Mouse (Mus musculus): Measurements from ENCODE around the gene B9d1. TPM values are rescaled to one million over a fixed set of nuclear protein-coding genes. Genes with fewer than 3 reads are reported as not detected.
A peak's percentile ranks its signal among the peaks of the same experiment; 100 is the strongest.

Gene B9d1
- polyA plus RNA-seq, 1 experiment from 2014 or later = 44.4 TPM

DNA sequence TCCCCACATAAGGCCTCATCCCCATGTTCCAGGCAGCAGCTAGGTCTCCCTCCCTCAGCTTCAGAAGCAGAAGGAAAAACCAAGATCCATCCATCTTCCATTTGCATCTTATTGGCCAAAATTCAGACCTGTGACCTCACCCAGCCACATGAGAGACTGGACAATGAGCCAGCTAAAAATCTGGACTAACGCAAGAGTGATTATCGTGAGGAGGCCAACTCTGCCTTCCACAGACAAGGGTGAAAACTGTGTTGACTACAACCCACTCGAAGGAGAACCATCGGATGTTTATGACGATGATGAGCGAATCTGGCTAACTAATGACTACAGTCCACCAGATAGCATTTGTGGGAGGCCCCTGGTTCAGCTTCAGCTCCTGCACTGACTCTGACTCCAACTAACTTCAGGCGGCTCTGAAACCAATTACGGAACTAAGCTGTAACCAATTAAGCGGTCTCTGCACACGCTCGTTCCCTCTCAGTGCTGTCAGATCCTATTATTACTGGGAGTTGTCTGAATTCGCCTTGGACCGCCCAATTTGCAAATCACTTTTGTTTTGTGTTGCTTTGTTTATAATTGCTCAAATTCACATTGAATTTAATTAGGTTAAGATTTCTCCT is 21.6 kb upstream of the B9d1 start:
- H3K27ac ChIP-seq (replicated peaks) = peak overlapping the region; percentile 97
- H3K4me1 ChIP-seq = peaks cover 77% of the 10 kb centered on the region
- H3K36me3 ChIP-seq (replicated peaks) = peaks cover 21% of the 10 kb centered on the region
- H3K9me3 ChIP-seq = no peaks in the 10 kb centered on the region
- WGBS = 36% methylated on average over 13 of the region's 13 CpGs
- no peaks in the 10 kb centered on the region for H3K27me3 ChIP-seq (replicated peaks; ENCODE audit: low read depth, poor library complexity, severe bottlenecking)
- DNase-seq (ENCODE audit: low spot score) = peak; percentile 75
- H3K4me3 ChIP-seq = peak overlapping the region; percentile 18; the same call in 1 of the 2 replicates

DNA sequence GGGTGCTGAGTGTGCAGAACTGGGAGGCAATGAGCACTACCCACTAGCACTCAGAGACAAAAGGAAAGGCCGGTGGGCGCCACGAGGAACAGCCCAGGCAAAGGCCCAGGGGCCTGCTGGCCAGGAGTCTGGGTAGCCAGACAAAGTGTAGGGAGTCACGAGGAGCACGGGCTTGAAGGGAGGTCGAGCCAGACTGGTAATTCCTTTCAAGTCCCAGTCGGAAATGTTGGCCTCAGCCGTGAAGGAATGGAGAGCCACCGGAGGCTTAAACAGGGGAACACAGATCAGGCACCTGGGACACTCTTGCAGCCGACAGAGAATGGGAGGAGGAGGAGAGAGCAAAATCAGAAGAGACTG is 20.7 kb upstream of the B9d1 start:
- Histone ChIP-seq H3K27me3 (replicated peaks; ENCODE audit: low read depth, poor library complexity, severe bottlenecking) (no peaks in the 10 kb centered on the region), H3K4me1 (peaks cover 78% of the 10 kb centered on the region), H3K4me3 (peak overlapping the region; percentile 64), H3K9me3 (no peaks in the 10 kb centered on the region), H3K36me3 (replicated peaks) (peaks cover 30% of the 10 kb centered on the region), H3K27ac (replicated peaks) (peak overlapping the region; percentile 97)
- no peak for DNase-seq (ENCODE audit: low spot score)
- 9% methylated on average over 10 of the region's 10 CpGs for WGBS

DNA sequence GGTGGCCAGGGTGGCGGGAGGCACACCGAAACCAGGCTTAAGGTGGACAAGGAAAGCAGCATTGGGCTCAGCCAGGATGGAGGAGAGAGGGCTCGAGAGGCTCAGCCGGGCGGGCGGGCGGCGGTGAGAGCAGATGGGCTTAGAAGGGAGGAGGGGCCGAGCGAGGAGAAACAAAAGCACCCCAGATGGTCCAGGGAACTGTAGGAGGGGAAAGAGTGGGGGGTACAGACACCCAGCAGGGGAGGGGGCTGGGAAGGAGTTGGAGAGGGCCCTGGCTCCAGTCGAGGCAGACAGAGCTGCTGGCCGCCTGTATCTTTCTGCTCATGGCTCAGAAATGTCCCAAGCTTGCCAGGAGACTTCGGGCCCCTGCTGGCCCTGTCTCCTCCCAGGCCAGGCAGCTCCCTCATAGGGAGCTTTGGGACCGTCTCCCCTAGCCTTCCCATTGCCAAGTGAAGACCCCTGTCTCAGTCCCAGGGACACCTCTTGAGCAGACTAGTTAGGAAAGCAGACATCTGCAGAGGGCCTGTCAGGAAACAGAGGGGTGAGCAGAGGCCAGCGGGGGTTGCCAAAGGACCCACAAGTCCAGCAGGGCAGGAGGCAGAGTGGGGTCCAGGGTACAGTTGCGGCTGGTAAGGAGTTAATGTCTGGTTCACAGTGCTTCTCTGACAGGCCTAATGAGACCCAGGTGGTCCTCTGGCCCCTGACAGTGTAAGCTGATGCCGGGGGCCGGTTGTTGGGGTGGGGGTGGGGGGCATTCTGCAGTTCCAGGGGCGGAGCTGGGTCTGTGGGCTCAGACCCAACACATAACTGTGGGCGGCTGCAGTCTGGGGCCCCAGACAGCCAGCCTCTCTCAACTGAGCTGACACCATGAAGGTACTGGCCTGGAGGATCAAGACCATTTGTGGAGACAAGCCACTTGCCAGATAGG is 20.1 kb upstream of the B9d1 start, which contains the start of gene Mfap4:
Gene Mfap4, plus strand, starts transcription at position 819 of the 928 bp plus-strand sequence.
- peaks cover 36% of the 10 kb centered on the region for H3K36me3 ChIP-seq (replicated peaks)
- H3K4me1 ChIP-seq = peaks cover 83% of the 10 kb centered on the region
- 3% methylated on average over 20 of the region's 20 CpGs for WGBS

DNA sequence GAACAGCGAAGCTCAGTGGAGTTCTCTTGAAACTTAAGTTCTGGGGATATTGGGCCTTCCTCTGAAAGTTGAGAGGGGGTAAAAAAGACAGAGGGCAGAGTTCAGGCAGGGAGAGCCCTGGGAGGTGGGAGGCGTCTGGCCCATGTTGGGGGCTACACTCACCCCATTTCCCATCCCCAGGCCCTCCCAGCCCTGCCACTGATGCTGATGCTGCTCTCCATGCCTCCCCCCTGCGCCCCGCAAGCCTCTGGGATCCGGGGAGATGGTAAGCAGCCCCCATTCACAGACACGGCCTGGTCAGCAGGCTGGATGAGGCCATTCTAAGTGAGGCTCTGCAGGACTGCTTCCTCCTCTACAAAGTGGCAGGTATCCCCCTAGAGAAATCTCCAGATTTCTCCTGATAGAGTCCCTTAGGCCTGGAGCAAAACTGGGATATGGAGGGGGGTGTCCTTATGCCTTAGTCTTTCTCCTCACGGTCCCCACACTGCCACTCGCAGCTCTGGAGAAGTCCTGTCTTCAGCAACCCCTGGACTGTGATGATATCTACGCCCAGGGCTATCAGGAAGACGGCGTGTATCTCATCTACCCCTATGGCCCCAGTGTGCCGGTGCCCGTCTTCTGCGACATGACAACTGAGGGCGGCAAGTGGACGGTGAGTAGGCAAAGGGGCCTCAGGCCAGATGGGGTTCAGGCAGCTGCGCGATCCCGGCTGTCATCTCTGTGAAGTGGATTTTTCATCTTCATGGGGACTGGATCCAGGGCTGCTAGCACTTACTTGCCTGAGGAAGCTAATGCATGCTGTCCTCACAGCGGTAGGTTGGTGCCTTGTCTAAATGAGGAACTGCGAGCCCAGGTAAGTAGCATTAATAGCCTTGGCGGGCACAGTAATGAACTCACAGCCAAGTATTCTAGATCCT is 19.1 kb upstream of the B9d1 start:
- no peaks in the 10 kb centered on the region for H3K9me3 ChIP-seq
- no peaks in the 10 kb centered on the region for H3K27me3 ChIP-seq (replicated peaks; ENCODE audit: low read depth, poor library complexity, severe bottlenecking)

More for the DNA sequence above, 20.1 kb upstream of the B9d1 start, which contains the start of gene Mfap4:
- peak; percentile 95 for DNase-seq (ENCODE audit: low spot score)
- no peaks in the 10 kb centered on the region for H3K27me3 ChIP-seq (replicated peaks; ENCODE audit: low read depth, poor library complexity, severe bottlenecking)
- no peaks in the 10 kb centered on the region for H3K9me3 ChIP-seq
- H3K27ac ChIP-seq (replicated peaks) = peak within 1 kb of the TSS; percentile 97
- peak within 1 kb of the TSS; percentile 64 for H3K4me3 ChIP-seq

DNA sequence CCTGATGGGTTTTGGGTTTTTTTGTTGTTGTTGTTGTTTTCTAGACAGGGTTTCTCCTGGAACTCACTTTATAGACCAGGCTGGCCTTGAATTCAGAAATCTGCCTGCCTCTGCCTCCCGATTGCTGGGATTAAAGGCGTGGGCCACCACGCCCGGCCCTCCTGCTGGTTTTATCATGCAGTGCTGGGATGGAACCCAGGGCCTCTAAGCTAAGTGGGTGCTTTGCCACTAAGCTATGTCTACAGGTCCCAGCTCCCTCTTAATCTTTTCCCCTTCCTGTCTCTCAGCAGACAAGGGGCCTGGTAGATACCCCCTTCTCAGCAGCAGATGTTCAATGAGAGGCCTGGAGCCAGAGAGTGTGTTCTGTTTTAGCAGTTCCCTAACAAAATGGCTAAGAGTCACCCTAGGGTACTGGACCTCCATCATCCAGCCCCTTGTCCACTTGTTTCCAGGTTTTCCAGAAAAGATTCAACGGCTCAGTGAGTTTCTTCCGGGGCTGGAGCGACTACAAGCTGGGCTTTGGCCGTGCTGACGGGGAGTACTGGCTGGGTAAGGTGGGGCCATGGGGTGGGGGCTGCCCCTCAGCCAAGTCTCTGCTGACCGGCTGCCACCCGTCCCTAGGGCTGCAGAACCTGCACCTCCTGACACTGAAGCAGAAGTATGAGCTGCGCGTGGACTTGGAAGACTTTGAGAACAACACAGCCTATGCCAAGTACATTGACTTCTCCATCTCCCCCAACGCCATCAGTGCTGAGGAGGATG is 18.3 kb upstream of the B9d1 start:
- Histone ChIP-seq H3K9me3 (no peaks in the 10 kb centered on the region), H3K4me3 (peak overlapping the region; percentile 64), H3K4me1 (peaks cover 88% of the 10 kb centered on the region), H3K27me3 (replicated peaks; ENCODE audit: low read depth, poor library complexity, severe bottlenecking) (no peaks in the 10 kb centered on the region), H3K36me3 (replicated peaks) (peaks cover 54% of the 10 kb centered on the region), H3K27ac (replicated peaks) (peak overlapping the region; percentile 97)
- 91% methylated on average over 14 of the region's 14 CpGs for WGBS
- DNase-seq (ENCODE audit: low spot score) = no peak

More for the DNA sequence above, 19.1 kb upstream of the B9d1 start:
- DNase-seq (ENCODE audit: low spot score) = no peak
- H3K4me1 ChIP-seq = peaks cover 88% of the 10 kb centered on the region
- peak overlapping the region; percentile 64 for H3K4me3 ChIP-seq
- 43% methylated on average over 22 of the region's 22 CpGs for WGBS
- peak overlapping the region; percentile 97 for H3K27ac ChIP-seq (replicated peaks)
- peaks cover 46% of the 10 kb centered on the region for H3K36me3 ChIP-seq (replicated peaks)

DNA sequence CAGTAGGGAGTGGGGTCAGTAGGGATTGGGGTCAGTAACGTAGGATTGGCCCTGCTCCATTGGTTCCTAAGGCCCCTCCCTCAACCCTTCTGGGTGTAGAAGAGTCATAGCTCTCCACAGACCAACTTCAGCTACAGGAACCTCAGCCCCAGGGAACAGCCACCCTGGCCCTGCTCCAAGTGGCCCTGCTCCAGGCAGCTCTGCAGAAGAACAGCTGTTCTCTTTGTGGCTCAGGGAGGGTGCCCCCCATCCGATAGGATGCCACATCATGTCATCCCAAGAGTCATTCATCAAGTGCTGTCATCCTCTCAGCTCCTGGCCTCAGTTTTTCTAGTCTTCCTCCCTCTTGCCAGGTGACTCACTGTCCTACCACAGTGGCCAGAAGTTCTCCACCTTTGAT is 17.5 kb upstream of the B9d1 start:
- H3K9me3 ChIP-seq = 0 out of 2 replicates have a peak, but pooled peaks cover 3% of the 10 kb centered on the region
- H3K4me1 ChIP-seq = peaks cover 82% of the 10 kb centered on the region
- no peak for DNase-seq (ENCODE audit: low spot score)
- WGBS = 81% methylated on average over 2 of the region's 2 CpGs
- H3K36me3 ChIP-seq (replicated peaks) = peaks cover 62% of the 10 kb centered on the region
- no peaks in the 10 kb centered on the region for H3K27me3 ChIP-seq (replicated peaks; ENCODE audit: low read depth, poor library complexity, severe bottlenecking)
- H3K4me3 ChIP-seq = peak overlapping the region; percentile 64
- peak overlapping the region; percentile 97 for H3K27ac ChIP-seq (replicated peaks)

DNA sequence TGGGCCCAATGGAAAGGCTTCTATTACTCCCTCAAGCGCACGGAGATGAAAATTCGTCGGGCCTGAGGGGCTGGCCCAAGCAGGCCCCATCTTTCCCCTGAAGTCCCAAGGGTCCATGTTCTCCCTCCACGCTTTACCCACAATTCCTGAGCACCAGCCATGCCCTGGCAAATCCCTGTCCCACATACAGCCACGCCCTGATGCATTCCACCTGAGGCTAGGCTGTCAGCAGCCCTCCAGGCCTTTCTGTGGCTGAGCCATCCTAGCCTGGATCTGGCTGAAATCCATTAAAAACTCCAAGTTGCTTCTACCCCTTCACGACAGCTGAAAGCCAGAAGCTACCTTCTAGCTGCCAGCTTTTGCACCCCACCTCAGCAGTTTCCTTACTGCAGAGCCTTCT is 17.0 kb upstream of the B9d1 start:
- WGBS = 91% methylated on average over 7 of the region's 7 CpGs
- no peak overlapping the region for H3K27ac ChIP-seq (replicated peaks)
- H3K36me3 ChIP-seq (replicated peaks) = peaks cover 67% of the 10 kb centered on the region
- no peak for DNase-seq (ENCODE audit: low spot score)
- 0 out of 2 replicates have a peak, but pooled peaks cover 3% of the 10 kb centered on the region for H3K9me3 ChIP-seq
- no peak overlapping the region for H3K4me3 ChIP-seq
- H3K4me1 ChIP-seq = peaks cover 84% of the 10 kb centered on the region
- H3K27me3 ChIP-seq (replicated peaks; ENCODE audit: low read depth, poor library complexity, severe bottlenecking) = no peaks in the 10 kb centered on the region

DNA sequence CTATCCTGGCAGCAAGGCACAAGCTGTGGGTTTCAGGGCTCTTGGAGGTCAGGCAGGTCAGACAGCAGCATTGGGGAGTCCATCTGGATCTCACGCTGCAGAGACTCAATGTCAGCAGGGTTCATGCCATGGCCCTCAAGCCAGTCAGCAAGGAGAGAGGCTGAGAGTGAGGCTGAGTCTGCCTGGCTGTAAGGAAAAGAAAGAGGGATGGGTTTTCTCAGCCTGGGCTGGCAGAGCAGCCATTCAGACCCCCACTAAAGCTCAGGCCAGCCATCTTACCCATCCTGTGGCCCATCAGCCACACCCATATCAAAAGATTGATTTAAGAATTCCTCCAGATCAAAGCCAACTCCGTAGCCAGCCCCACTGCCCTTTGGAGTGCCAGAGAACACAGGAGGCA is 15.9 kb upstream of the B9d1 start:
- DNase-seq (ENCODE audit: low spot score) = no peak
- Histone ChIP-seq H3K4me3 (no peak overlapping the region), H3K4me1 (peaks cover 82% of the 10 kb centered on the region), H3K36me3 (replicated peaks) (peaks cover 69% of the 10 kb centered on the region), H3K27ac (replicated peaks) (no peak overlapping the region), H3K9me3 (0 out of 2 replicates have a peak, but pooled peaks cover 3% of the 10 kb centered on the region), H3K27me3 (replicated peaks; ENCODE audit: low read depth, poor library complexity, severe bottlenecking) (no peaks in the 10 kb centered on the region)
- WGBS = 87% methylated on average over 2 of the region's 2 CpGs

DNA sequence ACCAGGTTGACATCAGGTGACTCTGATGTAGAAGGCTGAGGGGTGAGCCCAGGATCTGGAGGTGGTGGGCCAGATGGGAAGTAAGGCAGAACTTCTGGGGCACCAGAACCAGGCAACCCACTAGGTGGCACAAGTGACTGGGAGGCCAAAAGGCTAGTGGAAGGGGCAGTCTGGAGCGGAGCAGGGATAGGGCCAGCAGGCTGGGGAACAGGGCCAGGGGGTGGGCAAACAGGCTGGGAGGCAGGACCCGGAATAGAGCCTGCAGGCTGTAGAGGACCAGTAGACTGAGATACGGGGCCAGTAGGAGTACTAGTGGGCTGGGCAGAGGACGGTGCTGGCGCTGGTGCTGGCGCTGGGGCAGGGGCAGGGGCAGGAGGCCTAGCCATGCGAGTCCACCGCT is 15.1 kb upstream of the B9d1 start:
- H3K36me3 ChIP-seq (replicated peaks) = peaks cover 69% of the 10 kb centered on the region
- WGBS = 94% methylated on average over 8 of the region's 8 CpGs
- H3K27ac ChIP-seq (replicated peaks) = no peak overlapping the region; the same call in 1 of the 2 replicates

DNA sequence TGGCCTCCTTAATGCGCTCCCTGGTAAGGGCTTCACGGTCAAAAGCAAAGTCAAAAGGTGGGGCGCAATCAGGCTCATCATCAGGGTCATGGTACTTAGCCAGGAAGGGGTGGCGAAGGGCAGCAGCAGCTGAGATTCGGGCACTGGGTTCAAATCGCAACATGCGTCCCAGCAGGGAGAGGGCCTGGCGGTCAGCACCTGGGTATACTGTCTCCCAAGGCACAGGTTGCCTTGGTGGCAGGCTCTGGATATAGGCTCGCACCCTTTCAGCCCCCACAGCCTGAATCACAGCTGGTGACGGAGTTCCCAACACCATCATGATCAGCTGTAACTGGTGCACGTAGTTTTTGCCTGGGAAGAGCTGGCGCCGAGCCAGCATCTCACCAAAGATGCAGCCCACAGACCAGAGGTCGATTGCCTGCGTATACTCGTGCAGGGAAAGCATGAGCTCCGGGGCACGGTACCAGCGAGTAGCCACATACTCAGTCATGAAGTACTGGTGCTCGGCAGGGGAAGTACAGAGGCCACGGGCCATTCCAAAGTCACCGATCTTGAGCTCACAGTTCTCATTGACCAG is 13.9 kb upstream of the B9d1 start:
- WGBS = 95% methylated on average over 22 of the region's 22 CpGs

More for the DNA sequence above, 15.1 kb upstream of the B9d1 start:
- H3K9me3 ChIP-seq = 0 out of 2 replicates have a peak, but pooled peaks cover 3% of the 10 kb centered on the region
- no peak for DNase-seq (ENCODE audit: low spot score)
- H3K4me1 ChIP-seq = peaks cover 76% of the 10 kb centered on the region
- H3K4me3 ChIP-seq = peak overlapping the region; percentile 23; the same call in 1 of the 2 replicates
- H3K27me3 ChIP-seq (replicated peaks; ENCODE audit: low read depth, poor library complexity, severe bottlenecking) = no peaks in the 10 kb centered on the region

More for the DNA sequence above, 13.9 kb upstream of the B9d1 start:
- Histone ChIP-seq H3K4me3 (peak overlapping the region; percentile 23; the same call in 1 of the 2 replicates), H3K4me1 (peaks cover 69% of the 10 kb centered on the region), H3K9me3 (0 out of 2 replicates have a peak, but pooled peaks cover 3% of the 10 kb centered on the region), H3K27me3 (replicated peaks; ENCODE audit: low read depth, poor library complexity, severe bottlenecking) (no peaks in the 10 kb centered on the region), H3K36me3 (replicated peaks) (peaks cover 69% of the 10 kb centered on the region), H3K27ac (replicated peaks) (no peak overlapping the region; the same call in 1 of the 2 replicates)
- DNase-seq (ENCODE audit: low spot score) = no peak
